Mouse (Mus musculus): ENCODE data around the gene Helt. TPM values are rescaled to one million over a fixed set of nuclear protein-coding genes. Genes with fewer than 3 reads are reported as not detected.

Gene Helt
- not detected in 2 replicates for polyA plus RNA-seq (2012; ENCODE audit: low replicate concordance)

GRCm38 (mm10) chr8:46294181-46294892, at the start of gene Helt:
Gene Helt (minus strand): TSS chr8:46294671.

Other genes with a start within 250 kb of the Helt start
- gene Cfap97, start 142.9 kb downstream of the Helt start, polyA plus RNA-seq (2012; ENCODE audit: low replicate concordance), result 1.2 and 1.6 TPM in 2 replicates
- gene Snx25, start 142.5 kb downstream of the Helt start, polyA plus RNA-seq (2012; ENCODE audit: low replicate concordance), result 4.9 and 6.6 TPM in 2 replicates
- gene Slc25a4, start 83.4 kb downstream of the Helt start, polyA plus RNA-seq (2012; ENCODE audit: low replicate concordance), result 9.9 and 31.0 TPM in 2 replicates
- 6.2 and 14.4 TPM in 2 replicates for gene Acsl1, start 176.4 kb upstream of the Helt start, polyA plus RNA-seq (2012; ENCODE audit: low replicate concordance)

All from leukemia stem cell, adult 10-12 weeks (primary cell).